Mouse (Mus musculus): ENCODE data around the gene Ptms.

GRCm38 (mm10) chr6:124916695-124917517, 3.0 kb downstream of the Ptms start:
- TF ChIP-seq CTCF (IDR thresholded peaks at IDR 0.05; ENCODE audit: low read depth, low read length) (no peak), POLR2A (IDR thresholded peaks at IDR 0.05; ENCODE audit: borderline replicate concordance, low read depth, low read length) (no peak)

All from bone marrow macrophage, adult 2 months (primary cell).